Mouse (Mus musculus) thymus, adult 2 months (tissue): ENCODE data around the gene Gm42791.

Experiments used
- CTCF ChIP-seq: fragments of 200-500 bp; IDR thresholded peaks from 2 replicates; pipeline ENCODE4 v1.5.1; 2012; ENCODE audit warnings: mild to moderate bottlenecking, control low read depth, low read length, moderate library complexity, borderline replicate concordance; ENCODE audit not compliant: control insufficient read depth, poor library complexity, insufficient read depth; ENCODE audit errors: extremely low read depth
- POLR2A ChIP-seq: fragments of 200-500 bp; IDR thresholded peaks from 2 replicates; pipeline ENCODE4 v1.6.1; 2012; ENCODE audit warnings: mild to moderate bottlenecking, low read length, control low read depth, moderate library complexity; ENCODE audit not compliant: control insufficient read depth, poor library complexity, insufficient read depth; ENCODE audit errors: extremely low read depth

GRCm38 (mm10) chr5:148951360-148951759 lies 43.6 kb downstream of the Gm42791 start:
- TF ChIP-seq POLR2A, result no peak
- no peak for TF ChIP-seq CTCF
